Mouse (Mus musculus) kidney, embryonic 14.5 days (tissue): ENCODE measurements around the gene G6pc3. TPM values are rescaled to one million over a fixed set of nuclear protein-coding genes. Genes with fewer than 3 reads are reported as not detected.

Experiments
- ATAC-seq: fragments of 200-750 bp; cut with Nextera tagmentation; 2 replicates; pipeline ENCODE4 v1.8.0; 2017; ENCODE audit warnings: moderate number of reproducible peaks, mild to moderate bottlenecking, moderate TSS enrichment, moderate library complexity; ENCODE audit not compliant: low FRiP score, low TSS enrichment
- H3K27ac ChIP-seq: fragments of 300-500 bp; sonication (generic); 2 replicates; pipeline ENCODE4 v1.5.1; 2014; ENCODE audit warnings: low read depth, mild to moderate bottlenecking, low read length, moderate library complexity, mixed read lengths
- H3K27me3 ChIP-seq: fragments of 300-500 bp; sonication (generic); 2 replicates; pipeline ENCODE4 v1.6.1; 2014; ENCODE audit warnings: mild to moderate bottlenecking, low read length; ENCODE audit not compliant: control insufficient read depth, insufficient read depth
- H3K36me3 ChIP-seq: fragments of 300-500 bp; sonication (generic); 2 replicates; pipeline ENCODE4 v1.6.1; 2014; ENCODE audit warnings: low read length, mixed read lengths; ENCODE audit not compliant: control insufficient read depth, insufficient read depth
- H3K4me1 ChIP-seq: fragments of 300-500 bp; sonication (generic); 2 replicates; pipeline ENCODE4 v1.6.1; 2014; ENCODE audit warnings: low read length, mixed read lengths; ENCODE audit not compliant: control insufficient read depth, insufficient read depth
- H3K4me2 ChIP-seq: fragments of 300-500 bp; sonication (generic); replicated peaks from 2 replicates; pipeline ENCODE4 v1.6.1; 2014; ENCODE audit warnings: low read depth, mild to moderate bottlenecking, low read length
- H3K4me3 ChIP-seq: fragments of 300-500 bp; sonication (generic); 2 replicates; pipeline ENCODE4 v1.5.1; 2014; ENCODE audit warnings: mild to moderate bottlenecking, low read length
- H3K9ac ChIP-seq: fragments of 300-500 bp; sonication (generic); 2 replicates; pipeline ENCODE4 v1.6.1; 2014; ENCODE audit warnings: low read depth, mild to moderate bottlenecking, low read length, moderate library complexity
- H3K9me3 ChIP-seq: fragments of 300-500 bp; sonication (generic); 2 replicates; pipeline ENCODE4 v1.6.1; 2016; ENCODE audit warnings: low read length; ENCODE audit not compliant: control insufficient read depth
- WGBS: fragments of 180-500 bp; shearing (Covaris S2); extraction: QIAGEN DNeasy Blood & Tissue Kit; methylation state at CpG from one replicate; pipeline ENCODE4 v1.1.7; 2014; 5-methylcytosine and 5-hydroxymethylcytosine counted together
- polyA plus RNA-seq: library from polyadenylated mRNA; unstranded; fragments of >200 nt; fragmentation: Nextera tagmentation; extraction: Ambion mirVana; gene quantifications from 2 replicates; pipeline ENCODE4 v1.2.1, GENCODE M21; 2014

Gene G6pc3
- polyA plus RNA-seq, 1 experiment from 2014 or later: 42.5 TPM

GRCm38 (mm10) chr11:102219994-102220346 is 30.6 kb downstream of the G6pc3 start:
- Histone ChIP-seq H3K4me1 (peaks cover 68% of the 10 kb centered on the region), H3K36me3 (no peaks in the 10 kb centered on the region; the same call in 1 of the 2 replicates), H3K4me3 (no peak overlapping the region), H3K27me3 (no peaks in the 10 kb centered on the region), H3K4me2 (no peak overlapping the region), H3K27ac (no peak overlapping the region), H3K9me3 (no peaks in the 10 kb centered on the region), H3K9ac (no peak overlapping the region)
- WGBS: 72% methylated on average over 4 of the region's 4 CpGs
- no peak for ATAC-seq

- H3K36me3 ChIP-seq: no peaks in the 10 kb centered on the region; the same call in 1 of the 2 replicates
- H3K4me3 ChIP-seq: no peak overlapping the region
- H3K9me3 ChIP-seq: no peaks in the 10 kb centered on the region
- H3K4me1 ChIP-seq: peaks cover 64% of the 10 kb centered on the region
- 69% methylated on average over 6 of the region's 6 CpGs for WGBS
- no peak overlapping the region for H3K9ac ChIP-seq
- ATAC-seq: no peak
- no peak overlapping the region for H3K4me2 ChIP-seq
- H3K27ac ChIP-seq: no peak overlapping the region
- H3K27me3 ChIP-seq: no peaks in the 10 kb centered on the region
These were observed 31.0 kb downstream of the G6pc3 start for GRCm38 (mm10) chr11:102220451-102220850.

GRCm38 (mm10) chr11:102221243-102221953 is 32.0 kb downstream of the G6pc3 start:
- H3K27me3 ChIP-seq: no peaks in the 10 kb centered on the region
- H3K27ac ChIP-seq: no peak overlapping the region
- H3K4me1 ChIP-seq: peaks cover 55% of the 10 kb centered on the region
- H3K9ac ChIP-seq: no peak overlapping the region
- WGBS: 87% methylated on average over 8 of the region's 8 CpGs
- no peak overlapping the region for H3K4me3 ChIP-seq
- H3K9me3 ChIP-seq: no peaks in the 10 kb centered on the region
- no peaks in the 10 kb centered on the region; the same call in 1 of the 2 replicates for H3K36me3 ChIP-seq
- H3K4me2 ChIP-seq: no peak overlapping the region
- ATAC-seq: no peak

GRCm38 (mm10) chr11:102221954-102222351 is 32.5 kb downstream of the G6pc3 start:
- Histone ChIP-seq H3K4me1 (peaks cover 49% of the 10 kb centered on the region), H3K27ac (no peak overlapping the region), H3K9me3 (no peaks in the 10 kb centered on the region), H3K9ac (no peak overlapping the region), H3K4me3 (no peak overlapping the region), H3K36me3 (no peaks in the 10 kb centered on the region; the same call in 1 of the 2 replicates), H3K4me2 (no peak overlapping the region), H3K27me3 (no peaks in the 10 kb centered on the region)
- ATAC-seq: no peak
- 71% methylated on average over 7 of the region's 8 CpGs for WGBS

- ATAC-seq: no peak
- H3K4me1 ChIP-seq: peaks cover 46% of the 10 kb centered on the region
- WGBS: 35% methylated on average over 6 of the region's 6 CpGs
- no peaks in the 10 kb centered on the region for H3K27me3 ChIP-seq
- H3K9ac ChIP-seq: no peak overlapping the region
- H3K9me3 ChIP-seq: no peaks in the 10 kb centered on the region
- H3K4me3 ChIP-seq: no peak overlapping the region
- no peaks in the 10 kb centered on the region; the same call in 1 of the 2 replicates for H3K36me3 ChIP-seq
- no peak overlapping the region for H3K4me2 ChIP-seq
- H3K27ac ChIP-seq: no peak overlapping the region
These were observed 33.7 kb downstream of the G6pc3 start for GRCm38 (mm10) chr11:102223166-102223565.

GRCm38 (mm10) chr11:102224686-102225085 is 35.3 kb downstream of the G6pc3 start:
- 10% methylated on average over 22 of the region's 22 CpGs for WGBS
- no peak for ATAC-seq
- H3K4me3 ChIP-seq: peak overlapping the region; percentile 16; the same call in 1 of the 2 replicates
- peak overlapping the region; percentile 37 for H3K4me2 ChIP-seq
- peaks cover 43% of the 10 kb centered on the region for H3K4me1 ChIP-seq
- no peaks in the 10 kb centered on the region for H3K27me3 ChIP-seq
- H3K27ac ChIP-seq: no peak overlapping the region
- no peaks in the 10 kb centered on the region; the same call in 1 of the 2 replicates for H3K36me3 ChIP-seq
- no peaks in the 10 kb centered on the region for H3K9me3 ChIP-seq
- H3K9ac ChIP-seq: 0 out of 2 replicates have a peak overlapping the region, but pooled peaks have one; percentile 24

- ATAC-seq: no peak
- peak overlapping the region; percentile 37; the same call in 1 of the 2 replicates for H3K4me2 ChIP-seq
- no peaks in the 10 kb centered on the region; the same call in 1 of the 2 replicates for H3K36me3 ChIP-seq
- H3K27ac ChIP-seq: no peak overlapping the region
- no peak overlapping the region for H3K9ac ChIP-seq
- H3K4me1 ChIP-seq: peaks cover 39% of the 10 kb centered on the region
- no peaks in the 10 kb centered on the region for H3K27me3 ChIP-seq
- no peak overlapping the region for H3K4me3 ChIP-seq
- no peaks in the 10 kb centered on the region for H3K9me3 ChIP-seq
- WGBS: 74% methylated on average over 5 of the region's 5 CpGs
These were observed 35.8 kb downstream of the G6pc3 start for GRCm38 (mm10) chr11:102225221-102225620.

GRCm38 (mm10) chr11:102226067-102226978 is 36.9 kb downstream of the G6pc3 start:
- Histone ChIP-seq H3K36me3 (no peaks in the 10 kb centered on the region), H3K27me3 (no peaks in the 10 kb centered on the region), H3K9me3 (no peaks in the 10 kb centered on the region), H3K4me3 (no peak overlapping the region), H3K4me2 (no peak overlapping the region), H3K9ac (no peak overlapping the region), H3K4me1 (peaks cover 39% of the 10 kb centered on the region), H3K27ac (no peak overlapping the region)
- ATAC-seq: no peak
- 78% methylated on average over 12 of the region's 12 CpGs for WGBS
